Mouse (Mus musculus) NIH3T3 (cell line): ENCODE measurements around the gene Foxr1.
A peak's percentile ranks its signal among the peaks of the same experiment; 100 is the strongest.
"Not testable (repeated sequence)": the region's sequence is repeated elsewhere in the genome, so short reads cannot be mapped to it uniquely, and the experiment has no call there.

ENCODE experiments used
- DNase-seq: peaks from one replicate; pipeline ENCODE4 v3.0.0-alpha.2; 2012; ENCODE audit warnings: low read depth

Gene Foxr1

DNA sequence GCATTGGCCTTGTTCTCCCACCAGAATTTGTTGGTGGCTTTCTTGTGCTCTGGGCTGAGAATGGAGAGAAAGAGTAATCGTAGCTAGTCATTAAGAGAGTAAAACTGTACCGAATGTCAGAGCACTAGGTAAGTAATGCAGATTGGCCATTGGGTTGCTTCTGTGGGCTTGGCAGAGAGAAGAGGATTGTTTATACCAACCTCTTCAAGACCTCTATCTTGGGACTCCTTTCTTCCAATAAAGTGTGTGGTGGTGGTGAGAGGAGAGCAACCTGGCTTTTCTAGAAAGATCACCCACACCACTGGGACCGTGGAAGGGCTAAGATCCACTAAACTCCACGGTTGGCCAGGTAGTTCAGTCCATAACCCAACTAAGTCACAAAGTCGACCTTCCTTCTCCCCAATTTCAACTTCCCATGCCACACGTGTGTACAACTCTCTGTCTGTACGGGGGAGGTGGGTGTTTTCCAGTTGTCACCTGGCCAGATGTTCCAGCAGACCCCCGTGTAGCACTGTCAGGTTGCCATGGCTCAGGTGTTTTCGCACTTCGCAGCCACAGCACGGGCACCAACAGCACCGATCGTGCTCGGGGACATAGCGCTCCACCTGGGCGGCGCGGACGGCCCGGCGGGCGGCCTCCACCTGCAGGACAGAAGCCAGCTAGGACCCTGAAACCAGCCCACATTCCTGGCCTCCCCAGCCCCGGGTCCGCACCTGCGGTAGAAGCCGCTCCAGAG is 23.6 kb downstream of the Foxr1 start:
- DNase-seq: no peak

DNA sequence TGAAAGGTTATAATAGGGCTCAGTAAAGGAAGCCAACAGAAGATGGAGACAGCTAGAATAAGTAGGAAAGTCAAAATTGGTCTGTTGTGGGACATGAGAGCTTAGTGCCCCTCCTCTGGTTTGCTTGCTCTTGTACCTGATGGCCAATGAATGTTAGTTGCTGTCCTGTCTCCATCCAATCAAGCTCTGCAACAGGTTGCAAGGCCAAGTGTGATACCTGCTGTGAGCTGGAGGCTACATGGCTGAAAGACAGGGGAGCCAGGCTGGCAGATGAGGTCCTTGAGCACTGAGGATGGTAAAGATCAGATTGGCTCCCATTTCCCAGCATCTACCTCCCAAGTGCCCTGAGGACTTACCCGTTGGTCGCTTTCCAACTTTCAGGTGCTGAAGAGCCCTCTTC is 28.2 kb downstream of the Foxr1 start:
- DNase-seq: no peak

DNA sequence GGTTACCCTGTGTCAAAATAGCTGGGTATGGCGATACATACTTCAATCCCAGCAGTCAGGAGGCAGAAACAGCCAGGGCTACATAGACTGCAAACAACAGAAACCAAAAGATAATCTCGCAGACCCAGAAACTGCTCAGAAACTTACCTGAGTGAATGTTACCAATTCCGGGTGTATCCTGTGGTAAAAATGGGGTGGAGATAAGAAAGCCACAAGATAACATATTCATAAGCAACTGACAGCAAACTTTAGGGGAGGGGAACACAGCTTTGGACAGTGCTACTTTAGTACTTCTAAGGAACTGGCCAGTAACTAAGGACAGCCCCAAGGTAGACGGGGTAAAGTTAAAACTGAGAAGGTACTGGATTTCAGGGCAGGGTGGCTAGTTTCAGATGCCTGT is 28.6 kb downstream of the Foxr1 start:
- DNase-seq: no peak

DNA sequence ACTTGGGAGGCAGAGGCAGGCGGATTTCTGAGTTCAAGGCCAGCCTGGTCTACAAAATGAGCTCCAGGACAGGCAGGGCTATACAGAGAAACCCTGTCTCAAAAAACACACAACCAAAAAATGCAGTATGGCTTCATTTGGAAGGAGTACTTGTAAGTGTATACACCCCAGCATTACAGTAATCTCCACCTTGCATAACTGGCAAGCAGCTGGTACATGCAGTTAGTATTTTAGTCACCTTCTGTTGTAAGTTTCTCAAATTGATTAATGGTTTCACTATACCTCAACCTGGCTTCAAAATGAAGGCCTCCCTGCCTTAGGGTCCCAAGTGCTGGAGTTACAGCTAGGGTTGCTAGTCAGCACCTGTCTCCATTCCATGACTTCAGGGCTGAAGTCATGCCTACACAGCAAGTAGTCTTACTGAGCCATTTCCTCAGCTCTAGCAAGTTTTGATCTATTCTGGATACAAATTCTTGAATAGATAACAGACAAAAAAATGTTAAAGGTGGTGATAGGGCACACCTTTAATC is 29.3 kb downstream of the Foxr1 start:
- DNase-seq: no peak

DNA sequence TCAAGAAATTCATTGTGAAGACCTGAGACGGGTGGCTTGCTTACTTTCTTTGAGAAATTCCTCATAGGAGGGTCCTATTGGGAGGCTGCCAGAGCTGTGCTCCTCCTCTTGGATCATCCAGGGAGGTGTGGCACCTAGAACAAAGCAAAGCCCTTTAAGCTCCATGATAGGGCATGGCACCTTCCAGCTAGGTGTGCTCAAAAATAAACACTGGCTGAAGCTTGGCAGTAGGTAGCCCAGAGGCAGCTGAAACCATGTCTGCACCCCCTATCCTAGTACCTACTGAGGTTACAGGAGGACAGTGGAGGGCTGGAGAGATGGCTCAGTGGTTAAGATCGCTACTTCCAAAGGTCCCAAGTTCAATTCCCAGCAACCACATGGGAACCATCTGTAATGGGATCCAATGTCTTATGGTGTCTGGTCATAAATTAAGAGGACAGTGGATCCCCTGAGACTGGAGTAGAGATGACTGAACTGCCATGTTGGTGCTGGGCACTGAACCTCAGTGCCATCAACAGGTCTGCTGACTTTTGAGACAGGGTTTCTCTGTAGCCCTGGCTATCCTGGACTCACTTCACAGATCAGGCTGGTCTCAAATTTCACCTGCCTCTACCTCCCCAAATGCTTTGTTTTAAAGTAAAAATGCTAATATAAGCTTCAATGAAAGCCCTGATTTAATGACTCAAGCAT is 30.1 kb downstream of the Foxr1 start:
- no peak for DNase-seq

DNA sequence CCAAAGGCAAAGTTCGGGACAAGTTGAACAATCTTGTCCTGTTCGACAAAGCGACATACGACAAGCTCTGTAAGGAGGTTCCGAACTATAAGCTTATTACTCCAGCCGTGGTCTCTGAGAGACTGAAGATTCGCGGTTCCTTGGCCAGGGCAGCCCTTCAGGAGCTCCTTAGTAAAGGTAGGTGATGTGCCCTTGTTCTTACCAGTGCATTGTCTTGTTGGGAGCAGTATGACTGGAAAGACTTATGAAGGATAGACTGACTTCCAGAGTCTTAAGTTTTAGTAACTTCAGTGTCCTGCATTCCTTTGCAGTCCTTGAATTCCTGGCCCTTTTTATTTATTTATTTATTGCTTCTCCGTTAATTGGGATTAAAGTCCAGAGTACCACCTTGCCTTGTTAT is 32.2 kb downstream of the Foxr1 start:
- DNase-seq: not testable (repeated sequence)

DNA sequence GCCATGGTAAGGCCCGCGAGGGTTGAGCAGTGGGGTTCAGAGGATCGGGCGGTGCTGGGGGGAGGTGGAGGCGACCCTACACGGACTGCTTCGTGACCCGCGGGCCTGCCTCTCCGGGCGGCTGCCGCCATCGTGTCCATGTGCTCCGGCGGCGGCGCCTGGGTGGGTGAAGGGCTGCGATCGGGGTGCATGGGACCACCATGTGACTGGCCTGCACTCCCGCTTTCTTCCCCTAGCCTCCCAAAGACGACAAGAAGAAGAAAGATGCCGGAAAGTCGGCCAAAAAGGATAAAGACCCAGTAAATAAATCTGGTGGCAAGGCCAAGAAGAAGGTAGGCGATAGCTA is 33.2 kb downstream of the Foxr1 start:
- no peak for DNase-seq

DNA sequence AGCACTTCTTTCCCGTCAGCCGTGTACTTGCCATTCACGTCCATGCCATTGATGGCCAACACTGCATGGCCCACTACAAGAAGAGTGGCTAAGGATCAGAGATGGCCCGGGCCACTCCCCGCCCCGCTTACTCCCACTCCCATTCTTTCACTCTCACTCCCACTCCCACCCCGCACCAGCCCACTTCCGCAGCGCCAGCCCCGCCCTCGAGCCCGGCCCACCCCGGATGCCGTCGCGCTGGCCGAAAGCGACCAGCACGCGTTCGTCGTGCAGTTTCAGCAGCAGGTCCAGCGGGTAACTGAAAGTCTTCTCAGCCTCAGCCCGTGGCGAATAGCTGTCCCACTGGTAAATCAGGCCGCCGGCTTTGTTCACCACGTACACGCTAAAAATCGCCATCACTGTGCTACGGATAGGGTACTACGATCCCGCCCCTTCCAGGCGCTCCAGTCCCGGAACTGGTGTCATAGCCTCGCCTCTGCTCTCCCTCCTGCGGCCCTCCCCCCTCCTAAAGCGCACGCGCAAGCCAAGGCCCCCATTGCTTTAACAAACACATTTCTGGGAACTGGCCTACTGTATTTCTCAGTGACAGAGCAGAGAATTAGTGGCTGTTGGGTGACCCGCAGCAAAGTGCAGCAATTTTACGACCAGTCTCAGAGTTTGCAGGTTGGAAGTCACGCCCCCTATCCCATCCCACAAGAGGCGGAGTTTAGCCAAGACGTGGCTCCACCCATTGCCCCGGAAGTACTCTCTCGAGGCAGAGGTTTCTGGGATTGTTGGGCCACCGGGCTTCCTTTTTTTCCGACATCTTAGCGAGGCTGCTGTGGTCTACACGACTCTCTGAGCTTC is 33.8 kb downstream of the Foxr1 start, which contains the start of the genes Rps25 and Trappc4:
Gene Rps25 (plus strand): TSS at position 234 of the 846 bp plus-strand sequence.
Gene Trappc4 (minus strand): TSS at position 695 of the 846 bp plus-strand sequence.
- DNase-seq: peak; percentile 93

DNA sequence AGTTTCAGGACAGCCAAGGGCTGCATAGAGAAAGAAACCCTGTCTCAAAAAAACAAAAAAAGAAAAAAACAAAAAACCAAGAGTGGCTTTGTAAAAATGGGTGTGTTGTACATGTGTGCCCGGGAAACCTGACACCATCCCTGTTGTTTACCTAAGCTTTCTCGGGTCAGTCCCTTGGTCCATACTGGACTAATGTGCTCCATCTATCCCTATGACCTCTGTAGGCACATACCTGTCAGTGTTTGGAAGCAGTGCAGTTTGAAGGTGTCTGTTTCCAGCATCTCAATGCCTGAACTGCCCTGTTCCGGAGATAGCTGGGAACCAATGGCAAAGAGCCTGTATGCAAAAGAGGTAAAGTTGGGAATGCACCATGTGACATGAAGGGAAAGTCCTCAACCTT is 35.9 kb downstream of the Foxr1 start:
- no peak for DNase-seq

DNA sequence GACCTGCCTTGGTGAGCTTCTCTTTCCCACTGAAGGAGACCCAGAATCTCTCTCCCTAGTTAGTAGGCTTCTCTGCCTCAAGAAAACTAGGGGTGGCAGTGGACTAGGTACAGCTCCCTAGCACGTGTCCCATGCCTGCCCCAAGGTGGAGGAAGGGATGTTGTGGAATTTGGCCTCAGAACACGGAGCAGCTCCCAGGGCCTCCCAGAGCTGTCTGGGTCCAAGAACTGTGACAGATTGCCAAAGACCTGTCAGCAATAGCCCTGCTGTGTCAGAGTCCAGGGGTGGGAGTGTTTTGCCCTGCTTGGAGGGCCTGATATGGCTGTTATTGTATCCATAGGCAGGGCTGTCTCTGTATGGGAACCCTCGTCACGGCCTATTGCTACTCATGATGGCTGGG is 39.9 kb downstream of the Foxr1 start:
- no peak for DNase-seq

DNA sequence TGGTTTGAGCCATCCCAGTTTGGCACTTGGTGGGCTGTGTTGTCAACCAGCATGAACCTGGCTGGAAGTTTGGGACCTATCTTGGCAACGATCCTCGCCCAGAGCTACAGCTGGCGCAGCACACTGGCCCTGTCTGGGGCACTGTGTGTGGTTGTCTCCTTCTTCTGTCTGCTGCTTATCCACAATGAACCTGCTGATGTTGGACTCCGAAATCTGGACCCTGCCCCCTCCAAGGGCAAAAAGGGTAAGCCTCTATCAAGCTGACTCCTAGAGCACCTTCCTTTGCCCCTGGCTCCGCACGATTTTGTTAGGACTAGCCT is 41.2 kb downstream of the Foxr1 start:
- no peak for DNase-seq

DNA sequence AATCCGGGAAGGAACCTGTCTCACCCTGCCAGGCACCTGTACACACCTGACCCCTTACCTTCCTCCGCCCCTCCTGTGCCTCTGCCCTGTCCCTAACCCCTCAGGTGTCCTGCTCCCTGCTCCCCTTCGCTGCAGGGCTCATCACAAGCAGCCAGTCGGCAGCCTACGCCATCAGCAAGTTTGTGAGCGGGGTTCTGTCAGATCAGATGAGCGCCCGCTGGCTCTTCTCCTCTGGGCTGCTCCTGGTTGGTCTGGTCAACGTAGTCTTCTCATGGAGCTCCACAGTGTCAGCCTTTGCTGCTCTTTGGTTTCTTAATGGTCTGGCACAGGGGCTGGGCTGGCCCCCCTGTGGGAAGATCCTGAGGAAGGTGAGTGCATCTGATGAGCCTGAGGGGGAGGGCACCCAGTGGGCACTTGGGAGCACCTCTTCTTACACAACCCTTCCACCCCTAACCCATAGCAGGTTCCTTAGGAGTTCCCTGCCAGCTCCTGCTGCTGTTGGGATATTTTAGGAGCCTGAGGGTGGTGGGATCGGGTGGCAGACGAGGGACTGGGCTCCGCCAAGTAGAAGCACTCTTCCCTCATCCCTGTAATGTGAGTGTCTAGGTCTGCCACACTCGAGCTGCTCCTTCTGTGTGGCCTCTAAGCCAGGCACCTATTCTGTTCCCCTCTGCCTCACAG is 41.7 kb downstream of the Foxr1 start:
- no peak for DNase-seq

DNA sequence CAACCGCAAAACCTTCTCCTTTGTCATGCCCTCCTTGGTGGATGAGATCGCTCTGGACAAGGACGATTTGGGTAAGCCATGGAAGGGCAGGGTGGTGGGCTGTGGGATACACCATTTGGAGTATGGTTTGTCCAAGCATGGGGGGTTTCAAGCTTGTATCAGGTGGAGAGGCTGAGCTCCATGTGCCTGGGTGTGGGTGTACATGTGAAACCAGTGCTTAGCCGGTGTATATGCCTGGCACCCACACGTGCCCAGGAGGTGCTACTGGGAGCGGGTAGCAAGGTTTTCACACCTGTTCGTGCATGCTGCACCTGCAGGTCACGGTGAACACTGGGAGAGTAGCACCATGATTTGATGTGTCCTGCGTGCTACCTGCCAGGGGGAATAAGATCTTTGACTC is 42.4 kb downstream of the Foxr1 start:
- no peak for DNase-seq

DNA sequence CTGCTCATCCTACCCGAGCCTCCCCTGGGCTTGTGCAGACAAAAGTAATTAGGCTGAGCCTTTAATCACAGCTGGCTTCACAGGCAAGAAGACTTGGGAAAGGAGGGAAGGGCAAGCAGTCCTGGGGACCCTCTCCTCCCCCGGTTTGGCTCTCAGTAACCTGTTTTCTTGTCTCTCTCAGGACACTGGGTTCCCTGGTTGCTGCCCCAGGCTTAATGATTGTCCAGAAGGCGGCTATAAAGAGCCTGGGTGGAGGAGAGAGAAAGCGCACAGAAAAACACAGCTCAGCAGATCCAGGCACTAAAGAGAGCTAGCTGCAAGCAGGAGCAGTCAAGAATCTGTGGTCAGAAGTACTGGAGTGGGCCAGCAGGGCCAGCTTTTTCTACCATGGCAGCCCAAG is 42.8 kb downstream of the Foxr1 start:
- DNase-seq: no peak

DNA sequence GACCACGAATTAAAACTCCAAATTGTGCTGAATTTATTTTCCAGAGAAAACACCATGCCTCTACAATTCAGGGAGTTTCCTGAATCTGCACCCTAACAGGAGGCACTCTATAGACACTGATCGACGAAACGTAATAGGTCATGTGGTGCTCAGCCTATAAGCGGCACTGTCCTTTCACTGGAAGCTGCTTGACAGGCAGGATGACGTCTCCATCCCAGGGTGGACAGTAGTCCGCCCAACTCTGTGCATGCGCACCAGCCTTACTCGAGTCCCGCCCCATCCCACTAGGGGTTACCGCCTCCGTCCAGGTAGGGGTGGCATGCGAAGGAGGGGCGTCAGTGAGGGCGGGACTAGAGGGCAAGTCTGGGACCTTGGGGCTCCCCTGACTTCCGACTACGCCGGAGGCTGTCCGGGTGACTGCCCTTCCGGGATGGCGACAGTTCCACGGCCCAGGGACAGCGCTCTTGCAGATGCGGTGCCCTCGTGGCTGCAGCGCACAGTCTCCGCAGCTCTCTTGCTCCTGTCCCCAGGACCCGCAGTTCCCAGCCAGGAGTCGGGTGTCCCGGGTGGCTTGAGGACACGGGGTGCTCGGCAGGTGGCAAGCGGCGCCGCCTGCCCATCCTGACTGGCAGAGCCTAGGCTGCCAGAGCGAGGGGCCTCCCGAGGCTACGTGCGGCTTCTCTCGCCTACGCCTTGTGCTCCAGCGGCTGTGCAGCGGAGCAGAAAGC is 44.1 kb downstream of the Foxr1 start, which contains the start of gene Slc37a4:
Gene Slc37a4 (plus strand): TSS at position 169 of the 728 bp plus-strand sequence.
- peak; percentile 92 for DNase-seq

DNA sequence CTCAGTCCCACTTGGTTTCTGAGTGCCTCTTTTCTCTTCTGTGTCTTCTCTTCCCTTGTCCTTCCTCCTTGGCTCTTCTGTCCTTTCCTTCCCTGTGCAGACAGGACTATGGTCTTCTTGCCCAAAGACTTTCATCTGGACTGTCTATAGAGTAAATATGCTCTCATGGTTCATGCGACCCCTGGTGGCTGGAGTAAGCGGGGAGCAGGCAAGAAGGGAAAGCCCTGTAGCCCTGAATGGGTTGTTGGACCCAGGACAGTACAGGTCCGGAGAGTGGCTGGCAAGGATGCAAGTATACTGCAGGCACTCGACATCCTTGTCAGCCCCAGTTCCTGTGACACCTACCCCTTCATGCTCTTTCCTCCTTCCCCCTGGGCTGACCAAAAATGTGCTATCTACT is 49.5 kb downstream of the Foxr1 start:
- peak; percentile 82 for DNase-seq

DNA sequence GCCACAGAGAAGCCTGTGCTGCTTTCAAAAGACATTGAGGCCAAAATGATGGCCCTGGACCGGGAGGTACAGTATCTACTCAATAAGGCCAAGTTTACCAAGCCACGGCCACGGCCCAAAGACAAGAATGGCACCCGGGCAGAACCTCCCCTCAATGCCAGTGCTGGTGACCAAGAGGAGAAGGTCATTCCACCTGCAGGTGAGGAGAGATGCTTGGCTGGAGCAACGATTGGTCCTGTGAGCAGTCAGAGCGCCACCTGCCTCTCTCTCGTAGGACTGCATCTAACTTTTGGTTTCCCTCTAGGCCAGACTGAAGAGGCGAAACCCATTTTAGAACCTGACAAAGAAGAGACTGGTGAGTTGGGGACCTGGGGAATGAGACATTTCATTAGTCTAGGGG is 51.7 kb downstream of the Foxr1 start:
- DNase-seq: peak; percentile 57

DNA sequence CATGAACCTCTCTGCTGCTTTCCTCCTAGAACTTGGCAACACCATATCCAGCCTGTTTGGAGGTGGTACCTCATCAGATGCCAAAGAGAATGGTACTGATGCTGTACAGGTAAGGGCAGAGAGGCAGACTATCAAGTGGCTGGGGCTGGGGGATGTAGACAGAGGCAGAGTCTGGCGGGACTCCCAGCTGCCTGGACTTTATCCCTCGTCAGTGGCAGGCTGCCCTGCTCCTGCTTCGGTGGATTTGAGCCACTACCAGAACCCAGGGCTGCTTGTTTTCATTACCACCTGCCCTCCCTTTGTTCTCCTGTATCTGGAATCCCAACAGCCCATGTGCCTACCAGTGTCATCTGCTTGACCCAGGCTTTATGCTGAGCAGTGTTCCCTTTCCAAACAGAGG is 53.7 kb downstream of the Foxr1 start:
- no peak for DNase-seq

DNA sequence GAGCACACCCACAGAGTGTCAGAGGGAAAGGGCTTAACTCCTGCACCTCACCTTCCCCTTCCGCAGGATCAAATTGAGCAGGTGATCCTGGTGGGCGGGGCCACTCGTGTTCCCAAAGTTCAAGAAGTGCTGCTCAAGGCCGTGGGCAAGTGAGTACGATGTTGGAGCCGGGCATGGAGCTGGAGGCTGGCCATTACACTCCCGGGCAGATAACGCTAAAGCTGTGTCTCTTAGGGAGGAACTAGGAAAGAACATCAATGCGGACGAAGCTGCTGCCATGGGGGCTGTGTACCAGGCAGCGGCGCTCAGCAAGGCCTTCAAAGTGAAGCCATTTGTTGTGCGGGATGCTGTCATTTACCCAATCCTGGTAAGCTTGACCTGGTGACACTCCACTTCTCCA is 56.3 kb downstream of the Foxr1 start:
- no peak for DNase-seq
